Mouse (Mus musculus) CH12.LX (cell line): ENCODE data around the gene Zfp609. TPM values are rescaled to one million over a fixed set of nuclear protein-coding genes. Genes with fewer than 3 reads are reported as not detected.

Experiments used
- DNase-seq: peaks from one replicate; pipeline ENCODE4 v3.0.0-alpha.2; 2013; ENCODE audit errors: extremely low read depth
- H3K27ac ChIP-seq: 2 replicates; pipeline ENCODE4 v1.5.1; 2012; ENCODE audit warnings: low read depth, mild to moderate bottlenecking, control low read depth, moderate library complexity; ENCODE audit not compliant: insufficient read depth
- H3K27me3 ChIP-seq: replicated peaks from 2 replicates; pipeline ENCODE3; 2012; ENCODE audit warnings: inconsistent platforms
- H3K36me3 ChIP-seq, 2 experiments: replicated peaks in 1 of 2; 2 replicates each; pipeline versions ENCODE3 to v1.6.1; 2012; ENCODE audit warnings: inconsistent platforms in 1 of 2, low read length in 1 of 2, mild to moderate bottlenecking in 1 of 2, mixed read lengths in 1 of 2, moderate library complexity in 1 of 2; ENCODE audit not compliant: control insufficient read depth in 1 of 2, insufficient read depth in 1 of 2
- H3K4me1 ChIP-seq, 2 experiments: 2 replicates each; pipeline ENCODE4 v1.6.1; 2012; ENCODE audit warnings: inconsistent platforms in 1 of 2, moderate library complexity in 1 of 2; ENCODE audit not compliant: insufficient read depth in 2 of 2, control insufficient read depth in 1 of 2
- H3K4me2 ChIP-seq: 2 replicates; pipeline ENCODE4 v1.6.1; 2012; ENCODE audit warnings: low read depth, mild to moderate bottlenecking, control low read depth; ENCODE audit not compliant: poor library complexity, insufficient read depth, severe bottlenecking
- H3K4me3 ChIP-seq, 3 experiments: fragments of 150-350 bp in 1 of 3; sonication (generic) in 1 of 3; replicated peaks in 1 of 3; 2 replicates each; pipeline versions ENCODE3 to v1.5.1; 2011 to 2012; ENCODE audit warnings: low read depth in 2 of 3, low read length in 2 of 3, mild to moderate bottlenecking in 2 of 3, moderate library complexity in 2 of 3, control low read depth in 1 of 3, improper control_type of control experiment in 1 of 3, inconsistent platforms in 1 of 3, mixed read lengths in 1 of 3; ENCODE audit not compliant: poor library complexity in 1 of 3
- H3K79me2 ChIP-seq: replicated peaks from 2 replicates; pipeline ENCODE4 v1.6.1; 2012; ENCODE audit warnings: mild to moderate bottlenecking, moderate library complexity; ENCODE audit not compliant: control insufficient read depth, poor library complexity, insufficient read depth, severe bottlenecking; ENCODE audit errors: extremely low read depth
- H3K9ac ChIP-seq: 2 replicates; pipeline ENCODE4 v1.6.1; 2012; ENCODE audit warnings: low read depth, mild to moderate bottlenecking, control low read depth, moderate library complexity; ENCODE audit not compliant: insufficient read depth
- H3K9me3 ChIP-seq: replicated peaks from 2 replicates; pipeline ENCODE3; 2012; ENCODE audit warnings: low read length, inconsistent platforms, mixed read lengths
- CHD1 ChIP-seq: IDR thresholded peaks from 2 replicates; pipeline ENCODE4 v1.6.1; 2012; ENCODE audit warnings: low read depth, low read length, improper control_type of control experiment, inconsistent platforms
- CHD2 ChIP-seq: IDR thresholded peaks from 2 replicates; pipeline ENCODE4 v1.6.1; 2011; ENCODE audit warnings: low read length, improper control_type of control experiment
- E2F4 ChIP-seq: IDR thresholded peaks from 2 replicates; pipeline ENCODE4 v1.6.1; 2011; ENCODE audit warnings: low read depth, low read length, improper control_type of control experiment; ENCODE audit not compliant: insufficient replicate concordance
- ELF1 ChIP-seq: IDR thresholded peaks from 2 replicates; pipeline ENCODE4 v1.6.1; 2014; ENCODE audit warnings: low read depth, mild to moderate bottlenecking, inconsistent platforms, low read length, improper control_type of control experiment
- EP300 ChIP-seq: IDR thresholded peaks from 2 replicates; pipeline ENCODE4 v1.6.1; 2011; ENCODE audit warnings: low read length, improper control_type of control experiment
- ETS1 ChIP-seq: conservative IDR thresholded peaks from 2 replicates; pipeline ENCODE4 v1.6.1; 2012; ENCODE audit warnings: low read depth, mild to moderate bottlenecking, inconsistent platforms, low read length, improper control_type of control experiment, moderate library complexity
- IRF4 ChIP-seq: IDR thresholded peaks from 2 replicates; pipeline ENCODE4 v1.6.1; 2014; ENCODE audit warnings: low read depth, mild to moderate bottlenecking, inconsistent platforms, low read length, improper control_type of control experiment
- KAT2A ChIP-seq: IDR thresholded peaks from 2 replicates; pipeline ENCODE4 v1.6.1; 2012; ENCODE audit warnings: low read length, improper control_type of control experiment, inconsistent platforms; ENCODE audit not compliant: insufficient replicate concordance
- MAFK ChIP-seq: IDR thresholded peaks from 2 replicates; pipeline ENCODE4 v1.6.1; 2011; ENCODE audit warnings: low read length, improper control_type of control experiment; ENCODE audit not compliant: insufficient replicate concordance
- MAZ ChIP-seq: IDR thresholded peaks from 2 replicates; pipeline ENCODE4 v1.6.1; 2012; ENCODE audit warnings: low read depth, mild to moderate bottlenecking, inconsistent platforms, low read length, improper control_type of control experiment, moderate library complexity
- MYC ChIP-seq: IDR thresholded peaks from 2 replicates; pipeline ENCODE4 v1.6.1; 2011; ENCODE audit warnings: low read depth, mild to moderate bottlenecking, improper control_type of control experiment, low read length
- NRF1 ChIP-seq: IDR thresholded peaks from 2 replicates; pipeline ENCODE4 v1.6.1; 2014; ENCODE audit warnings: low read depth, mild to moderate bottlenecking, inconsistent platforms, low read length, improper control_type of control experiment, moderate library complexity
- PAX5 ChIP-seq: IDR thresholded peaks from 2 replicates; pipeline ENCODE4 v1.6.1; 2012; ENCODE audit warnings: low read length, inconsistent platforms, mixed read lengths
- POLR2AphosphoS2 ChIP-seq: IDR thresholded peaks from 2 replicates; pipeline ENCODE4 v1.6.1; 2011; ENCODE audit warnings: low read depth, low read length, improper control_type of control experiment
- RAD21 ChIP-seq: IDR thresholded peaks from 2 replicates; pipeline ENCODE4 v1.6.1; 2011; ENCODE audit warnings: low read depth, mild to moderate bottlenecking, low read length, improper control_type of control experiment, moderate library complexity
- SIN3A ChIP-seq: IDR thresholded peaks from 2 replicates; pipeline ENCODE4 v1.6.1; 2012; ENCODE audit warnings: low read length, improper control_type of control experiment, inconsistent platforms
- TCF12 ChIP-seq: IDR thresholded peaks from 2 replicates; pipeline ENCODE4 v1.6.1; 2014; ENCODE audit warnings: low read depth, mild to moderate bottlenecking, inconsistent platforms, low read length, improper control_type of control experiment
- ZKSCAN1 ChIP-seq: IDR thresholded peaks from 2 replicates; pipeline ENCODE4 v1.6.1; 2012; ENCODE audit warnings: low read depth, inconsistent platforms, low read length, improper control_type of control experiment, borderline replicate concordance
- ZMIZ1 ChIP-seq: IDR thresholded peaks from 2 replicates; pipeline ENCODE4 v1.6.1; 2012; ENCODE audit warnings: low read depth, mild to moderate bottlenecking, inconsistent platforms, low read length, improper control_type of control experiment
- dilution Hi-C: fragments of 300-500 bp; cut with MboI; formaldehyde crosslinking; loops from 2 replicates; pipeline ENCODE4 v1.14.3; 2020; ENCODE audit warnings: low sequenced_read_pairs; ENCODE audit not compliant: extremely low pct_unique_long_range_greater_than_20kb, extremely low pct_ligation_motif_present
- in situ Hi-C: fragments of 300-500 bp; cut with MboI; formaldehyde crosslinking; loops from 3 replicates; pipeline ENCODE4 v1.14.3; 2019; ENCODE audit warnings: low sequenced_read_pairs, low pct_ligation_motif_present, low pct_unique_long_range_greater_than_20kb, mixed read lengths
- polyA plus RNA-seq: library from polyadenylated mRNA; unstranded; fragments of >175 nt; gene quantifications from 2 replicates; pipeline ENCODE4 v1.2.1, GENCODE M21; 2012; ENCODE audit warnings: low read depth; ENCODE audit not compliant: insufficient read length
- total RNA-seq, 2 experiments: library from RNA; depleted of rRNA; stranded (reverse); fragments of 300-350 nt in 1 of 2; fragments of >200 nt in 1 of 2; gene quantifications; 2 replicates each; pipeline ENCODE4 v1.2.3; 2012 to 2014

Gene Zfp609
- total and polyA plus RNA-seq, 3 experiments: 1.2 to 15.4 (median 3.2) TPM

- dilution Hi-C loops (no loop called here), in situ Hi-C loops (no loop called here)
- H3K36me3 ChIP-seq: peaks cover 5 to 12% of the 10 kb centered on the region in 2 experiments
- TF ChIP-seq SIN3A: no peak
- no peak for TF ChIP-seq RAD21
- no peak for TF ChIP-seq ZMIZ1
- no peak for TF ChIP-seq ETS1
- no peak for TF ChIP-seq EP300
- TF ChIP-seq TCF12: no peak
- no peak for TF ChIP-seq NRF1
- TF ChIP-seq IRF4: no peak
- no peak for TF ChIP-seq ZKSCAN1
- TF ChIP-seq KAT2A: no peak
- no peak overlapping the region for H3K4me2 ChIP-seq
- H3K4me1 ChIP-seq: no peaks in the 10 kb centered on the region; a peak in 1 of 4 replicates
- no peaks in the 10 kb centered on the region for H3K27me3 ChIP-seq
- H3K79me2 ChIP-seq: 0 out of 2 replicates have a peak, but pooled peaks cover 2% of the 10 kb centered on the region
- no peak for DNase-seq
- H3K9ac ChIP-seq: no peak overlapping the region
- H3K4me3 ChIP-seq: no peak overlapping the region
- no peak overlapping the region for H3K27ac ChIP-seq
- no peaks in the 10 kb centered on the region for H3K9me3 ChIP-seq
Measured at GRCm38 (mm10) chr9:65799770-65800169, 27.6 kb downstream of the Zfp609 start.

GRCm38 (mm10) chr9:65795651-65796050, 31.7 kb downstream of the Zfp609 start:
- Histone ChIP-seq H3K36me3 (peaks cover 14 to 41% of the 10 kb centered on the region in 2 experiments), H3K9me3 (no peaks in the 10 kb centered on the region), H3K4me2 (no peak overlapping the region), H3K79me2 (no peaks in the 10 kb centered on the region; the same call in 1 of the 2 replicates), H3K27ac (no peak overlapping the region), H3K9ac (no peak overlapping the region), H3K4me1 (peaks cover 0 to 2% of the 10 kb centered on the region in 2 experiments; a peak in 2 of 4 replicates), H3K4me3 (no peak overlapping the region), H3K27me3 (no peaks in the 10 kb centered on the region)
- in situ Hi-C loops (no loop called here), dilution Hi-C loops (no loop called here)
- no peak for DNase-seq
- no peak for TF ChIP-seq E2F4
- no peak for TF ChIP-seq TCF12
- TF ChIP-seq KAT2A: no peak
- no peak for TF ChIP-seq CHD2
- TF ChIP-seq NRF1: no peak
- no peak for TF ChIP-seq ELF1
- no peak for TF ChIP-seq ZKSCAN1
- TF ChIP-seq EP300: no peak
- TF ChIP-seq POLR2AphosphoS2: no peak
- TF ChIP-seq MAFK: no peak
- no peak for TF ChIP-seq PAX5
- TF ChIP-seq ZMIZ1: no peak
- no peak for TF ChIP-seq MAZ
- TF ChIP-seq CHD1: no peak
- TF ChIP-seq MYC: no peak
- no peak for TF ChIP-seq IRF4
